Mouse (Mus musculus) layer of hippocampus, adult 18-20 months (tissue): ENCODE data around the gene Csnk1e. TPM values are rescaled to one million over a fixed set of nuclear protein-coding genes. Genes with fewer than 3 reads are reported as not detected.
"Not testable (repeated sequence)": the region's sequence is repeated elsewhere in the genome, so short reads cannot be mapped to it uniquely, and the experiment has no call there.

Experiments used
- DNase-seq, 2 experiments: peaks; one replicate each; pipeline ENCODE4 v3.0.0; 2022; ENCODE audit warnings: low spot score in 2 of 2
- long read RNA-seq: library from polyadenylated mRNA; stranded (forward); transcript quantifications from one replicate; pipeline ENCODE4 v2.0.0, GENCODE M21; 2021
- total RNA-seq, 2 experiments: library from RNA; stranded (reverse); gene quantifications; 2 replicates each; pipeline ENCODE4 v1.2.3; 2021

Gene Csnk1e
- total RNA-seq: 100 to 1,000 TPM in 1 of 2 experiments, 10 to 100 TPM in 1; 95.9 to 109 TPM
- long read RNA-seq, transcript Csnk1e-202 (11 exons, 1,391 nt): major isoform, 96 of 149 reads
- long read RNA-seq, transcript Csnk1e-201 (11 exons, 2,694 nt): minor isoform, 16 of 149 reads
- long read RNA-seq, partial matches to known transcripts: 12 of 149 reads
- long read RNA-seq, other reads (novel, unspliced or antisense): 23 of 149 reads

DNA sequence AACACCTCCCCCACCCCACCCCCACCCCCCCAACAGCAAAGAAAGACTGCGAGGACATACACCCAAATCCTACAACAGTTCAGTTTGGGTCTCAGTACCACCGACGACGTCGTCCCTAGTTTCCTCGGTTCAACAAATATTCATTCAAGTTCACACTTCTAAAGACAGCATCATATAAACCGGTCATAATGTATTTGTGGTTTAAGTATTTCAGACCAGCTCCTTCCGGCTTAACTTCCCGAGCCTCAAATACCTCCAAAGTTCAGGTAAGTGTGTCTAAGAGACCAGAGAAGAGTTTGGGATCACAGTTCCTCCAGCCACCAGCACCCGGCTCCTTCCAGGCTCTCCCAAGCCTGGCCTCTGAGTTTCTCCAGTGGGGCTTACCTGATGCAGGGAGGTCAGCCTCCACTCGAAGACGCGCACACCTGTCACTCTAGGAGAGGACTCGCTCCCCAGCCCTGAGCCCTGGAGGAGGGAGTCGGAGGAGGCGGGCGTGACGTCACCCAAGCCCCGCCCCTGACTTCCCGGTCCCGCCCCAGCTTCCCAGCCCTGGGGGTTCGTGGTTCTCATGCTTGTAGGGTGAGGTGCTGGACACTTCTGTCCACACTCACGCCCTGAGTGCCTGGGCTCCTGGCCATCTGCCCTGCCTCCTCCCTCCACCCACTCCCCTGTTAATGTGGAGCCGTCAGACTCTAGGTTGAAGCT, at the start of gene Csnk1e:
TSS of gene Csnk1e (minus strand) at position 461 of the 705 bp plus-strand sequence.
- no peak for DNase-seq

DNA sequence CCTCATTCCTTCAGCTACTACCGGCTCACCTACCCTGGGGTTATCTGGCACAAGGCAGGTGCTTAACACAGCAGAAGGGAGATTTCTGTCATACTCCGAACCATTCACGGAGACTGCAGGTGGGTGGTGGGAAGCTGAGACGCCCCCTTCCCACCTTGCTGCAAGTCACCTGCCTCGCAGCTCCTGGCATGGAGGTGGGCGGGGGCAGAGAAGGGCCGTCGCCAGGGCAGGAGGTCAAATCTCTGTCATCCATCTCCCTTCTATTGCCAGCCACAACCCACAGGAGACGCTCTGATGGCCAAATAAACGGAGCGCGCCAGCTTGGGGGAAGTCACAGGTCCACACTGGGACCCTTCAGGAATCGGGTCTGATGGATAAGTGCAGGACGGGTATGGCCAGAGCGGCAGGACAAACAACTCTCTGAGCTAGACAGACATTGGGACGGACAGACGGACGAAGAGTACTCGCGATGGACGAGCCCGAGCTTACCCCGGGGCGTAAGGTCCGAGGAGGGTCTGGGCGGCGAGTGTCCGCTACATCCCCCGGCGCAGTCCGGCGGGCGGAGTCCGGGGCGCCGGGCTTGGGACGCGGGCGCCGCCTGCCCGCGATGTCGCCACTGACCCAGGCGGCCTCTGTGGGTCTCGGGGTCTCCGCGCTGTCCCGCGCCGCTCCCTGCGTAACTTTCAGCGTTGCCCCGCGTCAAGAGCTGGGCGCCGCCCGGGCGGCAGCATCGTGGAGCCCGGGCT, 49.5 kb upstream of the Csnk1e start, which contains the start of gene Kcnj4:
TSS of gene Kcnj4 (minus strand) at position 535 of the 746 bp plus-strand sequence.
- DNase-seq: no peak

DNA sequence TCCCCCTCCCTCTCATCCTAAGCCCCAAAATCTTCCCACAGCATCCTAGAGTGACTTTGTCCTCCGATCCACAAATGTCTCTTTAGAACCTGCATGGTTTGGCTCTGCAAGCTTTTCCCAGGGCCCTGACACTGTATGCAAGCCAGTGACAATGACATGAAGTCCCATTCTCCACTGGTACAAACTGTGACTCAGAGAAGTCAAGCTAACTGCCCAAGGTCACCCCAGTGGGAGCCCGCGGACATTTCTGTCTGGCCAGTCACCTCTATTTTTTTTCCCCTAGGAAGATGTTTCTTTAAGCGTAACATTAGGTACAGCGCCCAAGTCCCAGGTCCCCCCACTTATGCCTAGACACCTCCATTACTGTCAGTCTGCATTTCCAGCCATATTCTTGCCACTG, 48.1 kb upstream of the Csnk1e start:
- DNase-seq: peak in 1 of 2 experiments; percentile 53

DNA sequence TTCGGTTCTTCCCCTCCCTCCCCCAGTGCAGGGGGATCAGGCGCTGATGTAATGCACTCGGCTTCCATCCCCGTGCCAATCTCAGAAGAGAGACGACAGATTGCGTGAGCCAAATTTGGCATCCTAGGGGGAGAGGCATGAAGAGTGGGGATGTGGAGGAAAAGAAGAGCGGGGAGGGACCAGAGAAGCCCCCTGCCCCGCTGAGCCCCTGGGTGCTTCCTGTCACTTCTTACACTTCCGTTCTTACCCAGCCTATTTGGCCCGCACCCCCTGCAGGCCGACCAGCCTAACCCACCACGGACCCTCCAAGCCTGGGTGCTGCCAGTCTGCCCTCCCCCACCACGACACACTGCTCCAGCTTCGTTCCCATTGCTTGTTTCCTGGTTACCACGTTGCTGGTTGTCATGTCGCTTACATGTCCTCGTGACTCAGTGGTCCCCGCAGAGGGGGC, 47.5 kb upstream of the Csnk1e start:
- peak; percentile 85 to 88 for DNase-seq

DNA sequence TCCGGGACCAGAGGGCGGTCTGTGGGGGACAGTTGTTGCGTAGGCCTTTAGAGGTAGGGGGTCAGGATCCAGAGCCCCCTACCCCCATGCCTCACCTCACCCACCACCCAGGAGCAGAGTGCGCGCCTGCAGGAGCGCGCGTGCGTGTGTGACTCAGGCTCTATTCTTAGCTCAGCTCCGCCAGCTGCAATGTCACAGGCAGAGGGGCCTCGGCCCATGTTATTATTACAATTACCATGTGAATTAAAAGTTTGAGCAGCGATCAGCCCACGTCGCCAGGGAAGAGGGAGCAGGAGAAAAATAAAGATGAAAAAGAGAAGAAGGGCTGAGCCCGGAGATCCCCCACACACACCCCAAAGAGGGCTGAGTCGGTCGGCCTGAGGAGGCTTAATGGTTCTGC, 44.7 kb upstream of the Csnk1e start:
- no peak for DNase-seq

DNA sequence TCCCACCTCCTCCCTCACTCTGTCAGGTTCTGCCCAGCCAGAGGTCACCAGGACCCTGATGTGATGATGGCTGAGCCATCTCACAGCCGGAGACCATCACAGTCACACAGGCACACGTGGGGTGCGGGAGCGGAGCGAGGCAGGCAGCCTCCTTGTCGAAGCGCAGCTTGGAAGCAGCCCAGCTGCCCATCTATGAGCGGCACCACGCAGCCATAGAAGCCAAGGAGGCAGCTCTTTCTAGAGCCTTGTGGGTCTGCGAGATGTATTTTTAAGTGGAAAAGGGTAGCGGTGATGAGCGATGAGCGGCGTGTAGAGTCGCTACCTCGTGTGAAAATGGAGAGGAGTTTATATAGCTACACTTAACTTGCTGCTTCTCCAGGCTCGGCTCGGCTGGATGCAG, 38.2 kb upstream of the Csnk1e start:
- peak in 1 of 2 experiments; percentile 55 for DNase-seq

DNA sequence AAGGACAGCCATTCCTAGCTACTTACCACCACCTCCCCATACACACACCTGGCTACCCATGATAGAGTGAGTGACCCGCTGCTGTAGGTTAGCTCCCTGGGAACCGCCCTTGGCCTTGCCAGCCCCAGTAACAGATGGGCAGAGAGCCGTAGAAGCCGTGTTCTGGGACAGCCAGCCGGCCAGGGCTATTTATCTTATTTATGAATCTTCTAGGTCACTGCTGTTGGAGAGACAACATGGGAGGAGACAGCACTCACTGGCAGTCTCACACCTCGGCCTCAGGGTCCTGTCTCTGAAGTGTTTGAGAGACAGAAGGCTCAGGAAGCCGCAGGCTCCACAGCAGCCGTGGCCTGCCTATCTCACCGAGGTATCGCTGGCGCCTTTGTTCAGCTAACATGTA, 34.1 kb upstream of the Csnk1e start:
- DNase-seq: no peak

DNA sequence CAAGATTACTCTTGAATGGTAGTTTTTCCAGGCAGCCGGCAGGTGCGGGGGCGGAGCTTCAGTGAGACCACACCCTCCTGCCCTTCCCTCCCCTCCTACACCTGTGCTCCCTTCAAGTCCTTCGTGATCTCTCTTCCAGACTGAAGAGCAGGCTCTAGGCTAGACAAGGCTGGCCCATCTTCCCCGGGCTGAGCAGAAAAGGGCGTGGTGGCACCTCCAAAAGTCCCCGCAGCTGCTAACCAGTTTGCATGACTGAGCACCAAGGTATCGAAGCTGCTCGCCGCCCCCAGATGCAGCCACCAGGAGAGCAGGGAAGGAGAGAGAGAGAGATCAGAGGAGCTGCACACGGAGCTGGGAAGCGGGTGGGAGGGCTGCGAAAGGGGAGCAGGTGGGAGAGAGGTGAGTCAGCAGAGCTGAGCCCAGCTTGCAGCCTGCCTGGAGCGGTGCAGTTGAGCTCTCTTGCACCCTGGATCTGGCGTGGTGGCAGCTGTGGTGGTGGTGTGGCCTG, 25.9 kb upstream of the Csnk1e start:
- peak in 1 of 2 experiments; percentile 29 for DNase-seq

DNA sequence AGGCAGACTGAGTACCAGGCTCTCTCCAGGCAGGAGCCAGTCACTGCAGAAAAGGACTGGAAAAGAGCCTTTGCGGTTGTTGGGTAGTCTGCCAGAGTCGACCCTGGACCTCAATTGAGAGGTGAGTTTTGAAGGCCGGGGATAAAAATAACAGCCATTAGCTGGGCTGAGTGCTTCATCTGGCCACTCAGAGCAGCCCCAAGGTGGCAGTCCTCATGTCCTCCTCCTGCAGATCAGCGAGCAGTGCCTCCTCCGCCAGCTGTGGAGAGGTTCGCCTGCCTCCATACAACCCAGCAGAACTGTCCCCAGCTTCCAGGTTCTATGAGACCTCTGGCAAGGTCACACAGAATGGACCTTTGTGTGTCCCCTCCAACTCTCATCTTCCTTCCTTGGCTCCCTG, 21.9 kb upstream of the Csnk1e start:
- no peak for DNase-seq

DNA sequence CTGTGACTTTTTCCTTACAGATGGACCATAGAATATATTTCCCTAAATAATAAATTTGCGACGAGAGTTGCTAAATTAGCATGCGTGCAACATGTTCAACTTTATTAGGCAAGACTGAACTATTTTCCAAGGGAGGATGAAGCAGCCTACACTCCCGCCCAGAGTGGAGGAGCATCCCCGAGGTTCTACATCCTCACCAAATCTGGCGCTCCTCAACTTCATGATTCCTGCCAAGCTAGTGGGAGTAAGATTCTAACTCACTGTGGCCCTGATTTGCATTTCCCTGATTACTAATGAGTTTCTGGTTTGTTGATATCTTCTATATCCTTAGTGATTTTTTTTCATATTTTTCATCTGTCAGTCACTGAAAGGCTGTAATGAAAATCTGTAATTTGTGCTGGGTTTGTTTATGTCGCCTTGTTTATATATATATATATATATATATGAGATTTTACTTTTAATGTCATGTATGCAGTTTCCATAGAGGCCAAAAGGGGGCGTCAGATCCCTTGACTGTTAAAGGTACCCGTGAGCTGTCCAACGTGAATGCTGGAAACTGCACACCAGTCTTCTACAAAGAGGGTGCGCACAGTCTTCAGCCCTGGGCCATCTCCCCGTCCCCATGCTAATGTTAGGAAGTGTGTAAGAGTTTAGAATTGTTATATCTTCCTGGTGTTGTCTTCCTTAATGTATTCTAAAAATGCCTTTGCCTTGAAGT, 18.4 kb upstream of the Csnk1e start:
- peak; percentile 47 to 73 for DNase-seq

DNA sequence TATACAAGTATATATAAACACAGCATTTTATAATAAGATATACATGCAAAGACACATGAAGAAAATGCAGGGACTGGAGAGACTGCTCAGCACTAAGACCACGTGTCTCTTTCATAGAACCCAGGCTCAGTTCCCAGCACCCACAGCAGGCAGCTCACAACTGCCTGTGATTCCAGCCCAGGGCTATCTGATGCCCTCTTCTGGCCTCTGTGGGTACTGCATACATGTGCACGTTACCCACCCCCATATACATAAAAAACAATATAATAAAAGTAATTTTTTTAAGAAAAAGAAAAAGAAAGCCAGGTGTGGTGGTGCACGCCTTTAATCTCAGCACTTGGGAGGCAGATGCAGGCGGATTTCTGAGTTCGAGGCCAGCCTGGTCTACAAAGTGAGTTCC, 17.7 kb upstream of the Csnk1e start:
- no peak for DNase-seq

DNA sequence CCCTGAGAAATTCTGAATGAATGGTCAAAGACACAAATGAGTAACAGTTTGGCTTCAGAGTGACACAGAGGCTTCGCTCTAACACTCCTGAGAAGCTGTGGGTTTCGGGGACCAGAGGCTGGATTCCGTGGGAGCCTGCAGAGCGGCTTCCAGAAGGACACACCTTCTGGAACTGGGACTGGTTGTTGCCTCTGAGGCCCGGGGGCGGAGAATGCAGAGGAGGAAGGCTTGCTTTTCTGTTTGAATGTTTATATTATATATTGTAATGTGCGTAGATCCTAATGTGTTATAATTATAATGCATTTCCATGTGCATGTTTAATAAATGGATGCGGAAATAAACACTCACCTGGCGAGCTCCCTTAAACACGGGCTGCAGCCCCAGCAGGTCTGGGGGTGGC, 15.7 kb upstream of the Csnk1e start:
- peak in 1 of 2 experiments; percentile 54 for DNase-seq

DNA sequence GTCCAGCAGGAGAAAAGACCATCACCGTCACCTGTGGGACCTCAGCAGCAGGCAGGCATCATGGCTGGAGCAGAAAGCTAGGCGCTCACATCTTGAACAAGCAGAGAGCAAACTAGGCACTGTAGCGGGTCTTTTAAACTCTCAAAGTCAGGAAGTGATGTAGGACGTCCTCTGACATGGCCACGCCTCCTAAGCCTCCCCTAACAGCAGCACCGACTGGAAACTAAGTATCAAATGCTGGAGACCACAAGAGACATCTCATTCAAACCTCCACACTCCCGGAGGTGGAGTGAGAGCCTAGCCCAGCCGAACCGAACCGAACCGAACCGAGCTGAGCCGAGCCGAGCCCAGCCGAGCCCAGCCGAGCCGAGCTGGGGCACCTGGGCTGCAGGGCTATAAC, 15.2 kb upstream of the Csnk1e start:
- DNase-seq: no peak

DNA sequence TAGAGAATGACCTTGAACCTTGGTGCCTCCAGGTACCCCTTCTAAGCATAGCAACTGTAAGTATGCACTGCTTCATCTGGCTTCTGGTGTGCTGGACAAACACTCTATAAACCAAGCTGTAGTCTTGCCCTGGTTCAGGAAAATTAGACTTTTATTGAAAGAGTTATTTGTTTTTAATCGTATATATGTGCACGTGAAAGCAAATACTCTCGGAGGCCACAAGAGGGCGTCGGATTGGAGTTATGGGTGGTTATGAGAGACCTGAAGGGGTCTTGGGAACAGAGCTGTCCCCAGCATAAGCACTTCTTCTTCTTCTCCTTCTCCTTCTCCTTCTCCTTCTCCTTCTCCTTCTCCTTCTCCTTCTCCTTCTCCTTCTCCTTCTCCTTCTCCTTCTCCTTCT, 14.2 kb upstream of the Csnk1e start:
- no peak for DNase-seq

DNA sequence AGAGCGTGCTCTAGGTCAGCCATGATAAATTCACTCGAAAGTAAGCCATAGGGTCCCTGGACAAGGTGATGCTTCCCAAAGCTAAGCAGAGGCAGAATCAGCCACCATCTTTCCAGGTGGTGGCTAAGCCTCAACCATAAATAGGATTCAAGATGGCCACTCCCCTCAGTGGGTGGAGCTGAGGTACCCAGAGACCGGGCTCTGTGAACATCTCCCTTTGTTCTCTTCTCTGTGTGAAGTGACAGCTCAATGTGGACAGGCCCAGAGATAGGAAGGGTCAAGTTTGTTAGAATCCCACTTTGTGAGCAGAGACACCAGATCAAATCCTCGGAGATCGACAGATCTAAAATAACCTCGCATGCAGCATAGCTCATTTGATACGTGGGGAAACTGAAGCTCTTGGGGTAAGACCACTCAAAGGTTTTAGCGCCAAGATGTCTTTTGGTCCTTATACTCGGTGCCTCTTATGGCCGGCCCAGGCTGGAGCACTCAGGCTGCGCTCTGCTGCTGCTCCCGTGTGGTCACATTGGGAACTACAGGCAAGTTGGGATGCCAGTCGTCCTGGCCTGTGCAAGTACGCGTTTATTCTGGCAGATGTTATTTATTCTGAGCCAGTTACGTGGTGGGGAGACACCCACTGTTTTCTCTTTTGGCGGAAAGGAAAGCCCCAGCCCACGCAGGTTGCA, 11.4 kb upstream of the Csnk1e start:
- DNase-seq: peak; percentile 67 to 92

DNA sequence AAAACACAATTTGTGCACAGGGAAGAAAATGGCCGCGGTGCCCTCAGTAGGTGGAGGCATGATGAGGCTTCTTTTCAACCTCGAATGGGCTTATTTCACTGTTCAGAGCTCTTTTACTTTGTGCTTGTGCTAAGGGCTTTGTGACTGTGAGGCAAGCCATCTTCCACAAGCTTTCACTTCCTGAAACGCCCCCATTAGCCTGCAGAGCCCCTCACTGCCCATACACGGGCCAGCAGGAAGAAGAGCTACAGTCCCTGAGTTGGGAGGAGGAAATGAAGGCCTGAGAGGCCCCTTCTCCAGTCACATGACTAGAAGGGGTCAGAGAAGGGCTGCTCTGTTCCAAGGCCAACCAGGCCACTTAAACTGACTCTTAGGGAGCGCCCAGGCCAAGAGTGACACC, 1.2 kb upstream of the Csnk1e start:
- no peak for DNase-seq

DNA sequence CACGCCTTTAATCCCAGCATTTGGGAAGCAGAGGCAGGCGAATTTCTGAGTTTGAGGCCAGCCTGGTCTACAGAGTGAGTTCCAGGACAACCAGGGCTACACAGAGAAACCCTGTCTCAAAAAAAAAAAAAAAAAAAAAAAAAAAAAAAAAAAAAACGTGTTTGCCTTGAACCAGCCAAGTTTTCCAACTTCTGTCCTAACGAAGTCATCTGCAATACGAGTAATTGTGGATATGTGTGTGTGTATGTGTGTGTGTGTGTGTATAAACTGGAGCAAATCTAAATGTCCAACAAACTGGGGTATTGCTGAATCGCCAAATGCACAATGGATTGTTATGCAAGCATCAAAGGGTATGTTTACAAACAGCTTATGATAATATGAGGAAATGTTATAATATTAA, 738 bp upstream of the Csnk1e start:
- DNase-seq: not testable (repeated sequence)

DNA sequence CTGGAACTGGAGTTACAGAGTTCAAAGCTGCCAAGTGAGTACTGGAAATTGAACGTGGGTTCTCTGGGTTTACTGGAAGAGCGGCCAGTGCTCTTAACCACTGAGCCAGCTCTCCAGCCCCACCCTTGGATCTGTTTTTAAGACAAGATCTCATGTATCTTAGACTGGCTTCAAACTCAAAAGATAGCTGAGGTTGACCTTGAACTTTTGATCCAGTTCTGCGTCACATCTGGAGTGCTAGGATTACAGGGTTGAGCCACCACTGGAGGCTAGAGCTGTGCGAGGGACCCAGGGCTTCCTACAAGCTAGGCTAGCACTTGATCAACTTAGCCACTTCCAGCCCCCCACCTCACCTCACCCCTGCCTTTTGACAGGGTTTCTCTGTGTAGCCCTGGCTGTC, 1.5 kb downstream of the Csnk1e start:
- no peak for DNase-seq

DNA sequence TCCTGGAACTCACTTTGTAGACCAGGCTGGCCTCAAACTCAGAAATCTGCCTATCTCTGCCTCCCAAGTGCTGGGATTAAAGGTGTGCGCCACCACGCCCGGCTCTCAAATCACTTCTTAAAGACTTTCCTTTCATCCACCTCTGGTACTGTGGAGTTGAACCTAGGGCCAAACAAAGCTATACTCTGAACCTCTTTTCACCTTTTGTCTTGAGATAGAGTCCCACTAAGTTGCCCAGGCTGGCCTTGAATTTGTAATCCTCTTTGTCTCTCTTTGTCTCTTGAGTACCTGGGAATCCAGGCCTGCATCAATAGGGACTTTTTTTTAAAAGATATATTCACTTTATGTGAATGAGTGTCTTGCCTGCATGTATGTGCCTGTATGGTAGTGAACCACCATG, 7.3 kb downstream of the Csnk1e start:
- DNase-seq: no peak

DNA sequence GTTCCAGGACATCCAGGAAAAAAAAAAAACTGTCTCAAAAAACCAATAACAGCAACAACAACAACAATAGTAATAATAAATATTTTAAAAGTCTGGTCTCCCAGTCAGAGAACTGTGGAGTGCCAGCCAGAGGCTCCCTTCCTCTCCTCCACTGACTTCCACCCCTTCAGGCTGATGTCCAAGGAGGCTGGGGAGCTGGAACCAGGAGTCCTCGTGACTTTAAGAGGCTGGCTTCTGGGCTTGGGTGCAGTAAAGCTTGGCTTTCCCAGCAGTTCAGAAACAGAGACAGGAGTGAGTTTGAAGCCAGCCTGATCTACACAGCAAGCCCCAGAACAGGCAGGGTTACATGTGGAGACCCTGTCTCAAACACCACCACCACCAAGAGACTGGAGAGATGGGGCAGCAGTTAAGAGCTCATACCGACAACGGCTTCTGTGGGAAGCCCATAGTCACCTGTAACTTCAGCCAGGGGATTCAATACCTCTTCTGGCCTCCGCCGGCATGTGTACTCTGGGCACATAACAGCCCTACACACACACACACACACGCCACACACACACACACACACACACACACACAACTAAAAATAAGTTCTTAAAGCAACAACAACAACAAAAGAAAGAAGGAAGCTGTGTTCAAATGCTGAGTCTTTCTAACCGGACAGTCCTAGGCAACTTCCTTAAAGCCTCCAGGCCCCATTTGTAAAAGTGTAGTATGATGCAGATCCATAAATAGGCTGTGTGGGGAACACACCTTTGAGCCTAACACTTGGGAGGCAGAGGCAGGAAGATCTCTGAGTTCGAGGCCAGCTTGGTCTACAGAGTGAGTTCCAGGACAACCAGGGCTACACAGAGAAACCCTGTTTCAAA, 9.3 kb downstream of the Csnk1e start:
- DNase-seq: no peak
